Mouse (Mus musculus) hindbrain, embryonic 14.5 days (tissue): ENCODE data around the gene Pgr. TPM values are rescaled to one million over a fixed set of nuclear protein-coding genes. Genes with fewer than 3 reads are reported as not detected.
A peak's percentile ranks its signal among the peaks of the same experiment; 100 is the strongest.

Source experiments
- ATAC-seq: fragments of 200-750 bp; cut with Nextera tagmentation; 2 replicates; pipeline ENCODE4 v1.8.0; 2017; ENCODE audit warnings: moderate number of reproducible peaks, mild to moderate bottlenecking, moderate TSS enrichment, moderate library complexity; ENCODE audit not compliant: low FRiP score
- DNase-seq: peaks from one replicate; pipeline ENCODE4 v3.0.0-alpha.2; 2015; ENCODE audit warnings: low spot score
- H3K27ac ChIP-seq: fragments of 300-500 bp; sonication (generic); 2 replicates; pipeline ENCODE4 v1.5.1; 2014; ENCODE audit warnings: mild to moderate bottlenecking, moderate library complexity
- H3K27me3 ChIP-seq: fragments of 300-500 bp; sonication (generic); 2 replicates; pipeline ENCODE4 v1.6.1; 2014; ENCODE audit warnings: mild to moderate bottlenecking, low read length, mixed read lengths; ENCODE audit not compliant: control insufficient read depth, insufficient read depth
- H3K36me3 ChIP-seq: fragments of 300-500 bp; sonication (generic); replicated peaks from 2 replicates; pipeline ENCODE4 v1.6.1; 2014; ENCODE audit not compliant: control insufficient read depth, insufficient read depth
- H3K4me1 ChIP-seq: fragments of 300-500 bp; sonication (generic); replicated peaks from 2 replicates; pipeline ENCODE4 v1.6.1; 2014; ENCODE audit warnings: antibody characterized with exemption, low read length, mixed read lengths; ENCODE audit not compliant: control insufficient read depth, insufficient read depth
- H3K4me2 ChIP-seq: fragments of 300-500 bp; sonication (generic); replicated peaks from 2 replicates; pipeline ENCODE4 v1.6.1; 2014; ENCODE audit warnings: mild to moderate bottlenecking, moderate library complexity
- H3K4me3 ChIP-seq: fragments of 300-500 bp; sonication (generic); replicated peaks from 2 replicates; pipeline ENCODE4 v1.5.1; 2014; ENCODE audit warnings: mild to moderate bottlenecking, low read length
- H3K9ac ChIP-seq: fragments of 300-500 bp; sonication (generic); 2 replicates; pipeline ENCODE4 v1.6.1; 2014
- H3K9me3 ChIP-seq: fragments of 300-500 bp; sonication (generic); 2 replicates; pipeline ENCODE4 v1.6.1; 2016; ENCODE audit warnings: low read length; ENCODE audit not compliant: control insufficient read depth
- WGBS: fragments of 180-500 bp; shearing (Covaris S2); extraction: QIAGEN DNeasy Blood & Tissue Kit; methylation state at CpG from one replicate; pipeline ENCODE4 v1.1.7; 2014; 5-methylcytosine and 5-hydroxymethylcytosine counted together
- polyA plus RNA-seq: library from polyadenylated mRNA; unstranded; fragments of >200 nt; fragmentation: Nextera tagmentation; extraction: Ambion mirVana; gene quantifications from 2 replicates; pipeline ENCODE4 v1.2.1, GENCODE M21; 2014

Gene Pgr
- 2.6 and 3.0 TPM in 2 replicates for polyA plus RNA-seq

GRCm38 (mm10) chr9:8899616-8900202, at the start of gene Pgr:
TSS of gene Pgr (plus strand) at chr9:8899833.
- peak; percentile 57 for DNase-seq
- Histone ChIP-seq H3K4me1 (peaks cover 25% of the 10 kb centered on the region; the same call in 1 of the 2 replicates), H3K27me3 (peaks cover 32% of the 10 kb centered on the region), H3K9me3 (no peaks in the 10 kb centered on the region), H3K4me2 (peak within 1 kb of the TSS; percentile 82), H3K27ac (no peak within 1 kb of the TSS), H3K9ac (peak within 1 kb of the TSS; percentile 82), H3K36me3 (no peaks in the 10 kb centered on the region), H3K4me3 (peak within 1 kb of the TSS; percentile 57)
- under 1% methylated on average over 16 of the region's 16 CpGs for WGBS
- peak; percentile 46; the same call in 1 of the 2 replicates for ATAC-seq

DNA sequence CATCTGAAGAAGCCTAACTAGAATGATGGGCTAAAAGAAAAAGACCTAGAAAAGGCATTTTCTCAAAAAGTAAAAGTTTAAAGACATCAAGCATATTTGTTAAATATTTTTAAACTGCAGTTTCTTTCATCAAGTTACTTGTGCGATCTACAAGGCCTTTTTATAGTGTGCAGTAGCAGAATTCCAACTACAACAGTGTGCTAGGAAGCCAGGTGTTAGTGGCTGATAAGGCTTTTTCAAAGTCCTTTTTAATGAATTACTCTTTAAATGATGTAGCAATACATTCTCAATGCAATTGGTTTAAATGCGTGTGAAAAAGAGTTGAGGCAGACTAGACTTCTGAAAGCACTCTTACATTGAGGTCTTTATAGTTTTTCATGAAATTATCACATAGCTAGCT, 42.2 kb upstream of the Pgr start:
- WGBS = 96% methylated on average over 2 of the region's 2 CpGs
- ATAC-seq (no peak), DNase-seq (no peak)
- Histone ChIP-seq H3K9me3 (no peaks in the 10 kb centered on the region), H3K27ac (no peak overlapping the region), H3K27me3 (no peaks in the 10 kb centered on the region), H3K4me2 (no peak overlapping the region), H3K4me1 (no peaks in the 10 kb centered on the region), H3K9ac (no peak overlapping the region), H3K4me3 (no peak overlapping the region), H3K36me3 (no peaks in the 10 kb centered on the region)

GRCm38 (mm10) chr9:8868511-8868910, 31.1 kb upstream of the Pgr start:
- Histone ChIP-seq H3K27me3 (no peaks in the 10 kb centered on the region), H3K9me3 (no peaks in the 10 kb centered on the region), H3K4me2 (no peak overlapping the region), H3K4me3 (no peak overlapping the region), H3K9ac (no peak overlapping the region), H3K4me1 (no peaks in the 10 kb centered on the region), H3K27ac (no peak overlapping the region), H3K36me3 (no peaks in the 10 kb centered on the region)
- ATAC-seq = no peak
- no peak for DNase-seq
- 93% methylated on average over 2 of the region's 2 CpGs for WGBS

DNA sequence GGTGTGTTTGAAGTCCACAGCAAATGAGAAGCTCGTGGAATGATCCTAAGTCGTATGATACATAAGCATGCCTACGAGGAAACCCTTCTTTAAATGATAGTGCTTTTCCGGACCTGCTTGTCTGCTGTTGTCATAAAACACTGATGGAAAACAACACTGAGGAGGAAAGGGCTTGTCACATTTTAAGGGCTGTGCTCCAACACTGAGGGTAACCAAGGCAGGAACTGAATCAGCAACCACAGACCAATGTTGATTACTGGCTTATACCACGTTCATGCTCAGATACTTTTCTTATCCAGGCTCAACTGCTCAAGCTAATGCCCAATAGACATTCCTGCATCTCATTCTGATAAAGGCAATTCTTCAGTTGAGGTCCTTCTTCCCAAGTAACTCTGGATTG, 4.4 kb upstream of the Pgr start:
- no peak for DNase-seq
- WGBS = 86% methylated on average over 5 of the region's 5 CpGs
- peaks cover 19% of the 10 kb centered on the region for H3K27me3 ChIP-seq
- no peaks in the 10 kb centered on the region for H3K36me3 ChIP-seq
- no peak overlapping the region for H3K4me2 ChIP-seq
- H3K27ac ChIP-seq = no peak overlapping the region
- no peak overlapping the region for H3K4me3 ChIP-seq
- H3K9ac ChIP-seq = no peak overlapping the region
- peaks cover 5% of the 10 kb centered on the region; the same call in 1 of the 2 replicates for H3K4me1 ChIP-seq
- no peak for ATAC-seq
- H3K9me3 ChIP-seq = no peaks in the 10 kb centered on the region

- Histone ChIP-seq H3K27ac (no peak overlapping the region), H3K9ac (peak overlapping the region; percentile 82)
- 2% methylated on average over 41 of the region's 41 CpGs for WGBS
Measured at GRCm38 (mm10) chr9:8900203-8901012, 775 bp downstream of the Pgr start.

DNA sequence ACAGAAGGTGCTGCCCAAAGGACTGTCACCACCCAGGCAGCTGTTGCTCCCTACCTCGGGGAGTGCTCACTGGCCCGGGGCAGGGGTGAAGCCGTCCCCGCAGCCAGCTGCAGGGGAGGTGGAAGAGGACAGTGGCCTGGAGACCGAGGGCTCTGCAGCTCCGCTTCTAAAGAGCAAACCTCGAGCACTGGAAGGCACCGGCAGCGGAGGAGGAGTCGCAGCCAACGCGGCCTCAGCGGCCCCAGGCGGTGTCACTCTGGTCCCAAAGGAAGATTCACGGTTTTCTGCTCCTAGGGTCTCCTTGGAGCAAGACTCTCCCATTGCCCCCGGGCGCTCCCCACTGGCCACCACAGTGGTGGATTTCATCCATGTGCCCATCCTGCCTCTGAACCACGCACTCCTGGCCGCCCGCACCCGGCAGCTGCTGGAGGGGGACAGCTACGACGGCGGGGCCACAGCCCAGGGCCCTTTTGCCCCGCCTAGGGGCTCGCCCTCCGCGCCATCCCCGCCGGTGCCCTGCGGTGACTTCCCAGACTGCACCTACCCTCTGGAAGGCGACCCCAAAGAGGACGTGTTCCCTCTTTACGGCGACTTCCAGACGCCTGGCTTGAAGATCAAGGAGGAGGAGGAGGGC, 1.5 kb downstream of the Pgr start:
- Histone ChIP-seq H3K4me3 (peak overlapping the region; percentile 57), H3K9ac (peak overlapping the region; percentile 82), H3K27me3 (peaks cover 32% of the 10 kb centered on the region), H3K4me1 (peaks cover 25% of the 10 kb centered on the region; the same call in 1 of the 2 replicates), H3K36me3 (no peaks in the 10 kb centered on the region), H3K9me3 (no peaks in the 10 kb centered on the region), H3K4me2 (peak overlapping the region; percentile 82), H3K27ac (peak overlapping the region; percentile 52)
- peak; percentile 35 for DNase-seq
- WGBS = under 1% methylated on average over 34 of the region's 36 CpGs
- ATAC-seq = peak; percentile 71

More at GRCm38 (mm10) chr9:8900203-8901012, 775 bp downstream of the Pgr start:
- Histone ChIP-seq H3K36me3 (no peaks in the 10 kb centered on the region), H3K27me3 (peaks cover 32% of the 10 kb centered on the region), H3K4me3 (peak overlapping the region; percentile 57), H3K4me2 (peak overlapping the region; percentile 82), H3K9me3 (no peaks in the 10 kb centered on the region), H3K4me1 (peaks cover 25% of the 10 kb centered on the region; the same call in 1 of the 2 replicates)
- ATAC-seq (peak; percentile 19; the same call in 1 of the 2 replicates), DNase-seq (no peak)

GRCm38 (mm10) chr9:8901647-8902131, 2.1 kb downstream of the Pgr start:
- WGBS = under 1% methylated on average over 47 of the region's 49 CpGs
- DNase-seq (peak; percentile 65), ATAC-seq (peak; percentile 88)
- Histone ChIP-seq H3K27ac (peak overlapping the region; percentile 52), H3K36me3 (no peaks in the 10 kb centered on the region), H3K27me3 (peaks cover 32% of the 10 kb centered on the region), H3K4me3 (peak overlapping the region; percentile 57), H3K9ac (peak overlapping the region; percentile 82), H3K4me2 (peak overlapping the region; percentile 82), H3K4me1 (peaks cover 25% of the 10 kb centered on the region; the same call in 1 of the 2 replicates), H3K9me3 (no peaks in the 10 kb centered on the region)

- ATAC-seq (no peak), DNase-seq (no peak)
- Histone ChIP-seq H3K9ac (peak overlapping the region; percentile 82), H3K4me1 (peaks cover 25% of the 10 kb centered on the region; the same call in 1 of the 2 replicates), H3K36me3 (no peaks in the 10 kb centered on the region), H3K27me3 (peaks cover 32% of the 10 kb centered on the region), H3K4me3 (peak overlapping the region; percentile 57), H3K27ac (peak overlapping the region; percentile 52; the same call in 1 of the 2 replicates), H3K9me3 (no peaks in the 10 kb centered on the region), H3K4me2 (peak overlapping the region; percentile 82)
- 34% methylated on average over 2 of the region's 3 CpGs for WGBS
Measured at GRCm38 (mm10) chr9:8902277-8902676, 2.6 kb downstream of the Pgr start.

GRCm38 (mm10) chr9:8927561-8927960, 27.9 kb downstream of the Pgr start:
- H3K4me3 ChIP-seq = no peak overlapping the region
- no peak overlapping the region for H3K9ac ChIP-seq
- no peak overlapping the region for H3K4me2 ChIP-seq
- no peaks in the 10 kb centered on the region for H3K27me3 ChIP-seq
- no peak overlapping the region for H3K27ac ChIP-seq
- no peaks in the 10 kb centered on the region for H3K4me1 ChIP-seq
- ATAC-seq = no peak
- 88% methylated on average over 2 of the region's 2 CpGs for WGBS
- DNase-seq = no peak
- H3K9me3 ChIP-seq = no peaks in the 10 kb centered on the region
- H3K36me3 ChIP-seq = no peaks in the 10 kb centered on the region
